Mouse (Mus musculus) thymus, postnatal 10 days (tissue): Measurements from ENCODE around the gene Coq3.

Source experiments
- DNase-seq, 2 experiments: peaks; one replicate each; pipeline ENCODE4 v3.0.0; 2021; ENCODE audit warnings: low spot score in 2 of 2

The Coq3 gene

DNA sequence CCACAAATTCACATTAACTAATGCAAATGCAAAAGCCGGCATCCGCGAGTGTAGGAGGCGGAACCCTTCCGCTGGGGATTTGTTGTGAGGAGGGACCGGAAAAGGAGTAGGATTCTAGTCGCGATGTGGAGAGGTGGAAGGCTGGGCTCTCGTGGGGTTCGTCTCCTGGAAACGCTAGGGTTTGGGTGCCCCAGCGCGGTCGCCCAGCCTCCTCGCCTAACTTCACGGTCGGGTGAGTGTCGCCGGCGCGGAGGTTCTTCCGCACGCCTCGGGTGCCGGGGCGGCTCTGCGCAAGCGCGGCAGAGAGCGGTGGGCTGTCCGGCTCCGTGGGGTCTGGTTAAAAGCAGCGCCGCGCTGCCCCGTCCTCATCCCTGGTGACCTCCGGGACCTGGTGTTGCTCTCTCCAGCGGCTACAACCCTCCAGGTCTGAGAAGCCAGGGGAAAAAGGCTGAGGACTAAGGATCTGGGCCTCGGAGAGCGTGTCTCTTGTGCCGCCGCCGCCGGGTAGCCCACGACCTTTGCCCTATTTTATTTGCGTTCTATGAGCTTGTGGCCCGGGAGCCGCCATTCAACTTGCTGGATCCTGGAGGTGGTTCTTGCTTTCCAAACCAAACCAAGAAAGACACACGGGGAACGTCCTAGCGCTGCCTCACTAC lies at the start of gene Coq3:
Gene Coq3 (plus strand): TSS at position 109 of the 656 bp plus-strand sequence.
- DNase-seq = peak; percentile 75 to 77

- no peak for DNase-seq
Measured at GRCm38 (mm10) chr4:21832844-21833243, 46.6 kb upstream of the Coq3 start.

DNA sequence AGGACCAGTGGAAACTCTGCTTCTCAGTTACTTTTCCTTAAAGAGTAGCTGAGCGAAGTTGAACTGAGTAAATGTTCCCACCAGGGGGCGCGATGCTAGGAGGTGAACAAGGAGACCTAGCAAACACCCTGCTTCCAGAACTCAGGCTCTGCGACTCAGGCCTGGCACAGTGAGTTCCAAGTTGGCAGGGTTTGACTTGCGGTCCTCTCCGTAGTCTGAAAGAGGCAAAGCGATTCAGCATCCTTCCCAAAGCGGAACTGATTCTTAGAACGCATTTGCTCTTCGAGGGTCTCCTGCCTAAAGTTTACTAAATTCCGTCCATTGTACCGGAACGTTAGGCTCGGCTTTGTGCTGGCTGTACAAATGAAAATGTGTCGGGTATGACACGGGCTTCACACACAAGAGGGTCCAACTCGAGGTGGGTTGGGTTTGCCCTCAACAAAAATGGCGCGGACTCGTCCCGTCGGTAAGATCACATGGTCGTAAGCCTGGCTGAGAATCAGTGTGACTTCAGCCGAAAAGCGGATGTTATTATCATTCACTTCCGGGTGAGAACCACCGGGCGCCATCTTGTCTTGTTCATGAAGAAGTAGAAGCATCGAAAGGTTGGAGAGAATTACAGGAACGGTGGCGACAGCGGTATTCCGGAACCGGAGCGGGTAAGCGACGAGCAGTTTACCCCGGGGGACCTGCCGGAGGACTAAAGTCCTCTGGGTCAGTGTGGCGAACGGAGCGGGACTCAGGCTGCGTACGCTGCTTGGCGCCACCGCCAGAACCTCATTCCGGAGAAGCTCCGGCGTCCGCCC lies 31.8 kb upstream of the Coq3 start, which contains the start of gene Pnisr:
Gene Pnisr (plus strand): TSS at position 103 of the 806 bp plus-strand sequence.
- DNase-seq = peak; percentile 91 to 94

DNA sequence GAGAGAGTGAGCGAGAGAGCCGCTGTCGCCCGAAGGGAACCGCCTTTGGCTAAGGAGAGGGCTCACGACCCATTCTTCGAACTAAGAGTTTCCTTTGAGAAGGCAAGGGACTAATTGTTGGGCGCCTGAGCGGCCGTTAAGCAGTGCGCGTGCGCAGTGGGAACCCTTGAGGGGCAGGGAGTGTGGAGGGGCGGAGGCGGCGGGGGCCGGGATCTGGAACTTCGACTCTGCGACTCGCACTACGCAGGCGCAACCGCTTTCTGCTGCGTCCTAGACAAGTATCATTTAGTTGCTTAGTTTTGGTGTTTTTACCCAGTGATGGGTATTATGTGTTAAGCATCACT lies 31.2 kb upstream of the Coq3 start:
- peak; percentile 83 to 88 for DNase-seq

- DNase-seq = no peak
Measured at GRCm38 (mm10) chr4:21857481-21857880, 22.0 kb upstream of the Coq3 start.

DNA sequence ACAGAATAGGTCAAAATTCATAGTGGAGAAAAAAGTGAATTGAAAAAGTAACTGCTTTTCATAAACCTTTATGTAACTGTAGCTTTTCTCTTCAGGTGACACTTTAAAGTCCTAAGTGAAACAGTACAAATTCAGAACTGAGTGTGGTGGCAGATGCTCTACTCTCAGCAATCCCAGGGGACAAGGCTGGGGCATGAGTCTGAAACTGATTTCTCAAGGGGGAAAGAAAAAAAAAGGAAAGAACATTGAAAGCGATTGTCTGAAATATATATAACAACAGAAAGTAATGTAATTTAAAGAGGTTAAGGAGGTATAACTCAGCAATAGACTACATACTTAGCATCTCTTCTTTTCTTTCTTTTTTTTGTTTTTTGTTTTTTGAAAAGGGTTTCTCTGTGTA lies 14.2 kb upstream of the Coq3 start:
- DNase-seq = no peak

- no peak for DNase-seq
Measured at GRCm38 (mm10) chr4:21878776-21879175, 697 bp upstream of the Coq3 start.

DNA sequence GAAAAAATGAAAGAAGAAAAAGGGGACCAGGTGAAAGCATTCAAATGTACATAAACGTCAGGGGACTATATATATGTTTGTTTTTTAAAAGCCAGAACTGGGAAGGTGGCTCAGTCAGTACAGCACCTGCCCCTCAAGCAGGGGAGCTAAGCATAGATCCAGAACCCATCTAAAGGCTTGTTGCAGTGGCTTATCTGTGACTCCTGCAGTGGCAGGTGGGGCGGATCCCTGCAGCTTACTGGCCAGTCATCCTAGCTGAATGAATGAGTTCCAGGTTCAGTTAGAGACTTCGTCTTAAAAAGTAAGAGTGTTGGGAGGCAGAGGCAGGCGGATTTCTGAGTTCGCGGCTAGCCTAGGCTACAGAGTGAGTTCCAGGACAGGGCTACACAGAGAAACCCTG lies 3.3 kb downstream of the Coq3 start:
- DNase-seq = no peak

- no peak for DNase-seq
Measured at GRCm38 (mm10) chr4:21885831-21886230, 6.4 kb downstream of the Coq3 start.

DNA sequence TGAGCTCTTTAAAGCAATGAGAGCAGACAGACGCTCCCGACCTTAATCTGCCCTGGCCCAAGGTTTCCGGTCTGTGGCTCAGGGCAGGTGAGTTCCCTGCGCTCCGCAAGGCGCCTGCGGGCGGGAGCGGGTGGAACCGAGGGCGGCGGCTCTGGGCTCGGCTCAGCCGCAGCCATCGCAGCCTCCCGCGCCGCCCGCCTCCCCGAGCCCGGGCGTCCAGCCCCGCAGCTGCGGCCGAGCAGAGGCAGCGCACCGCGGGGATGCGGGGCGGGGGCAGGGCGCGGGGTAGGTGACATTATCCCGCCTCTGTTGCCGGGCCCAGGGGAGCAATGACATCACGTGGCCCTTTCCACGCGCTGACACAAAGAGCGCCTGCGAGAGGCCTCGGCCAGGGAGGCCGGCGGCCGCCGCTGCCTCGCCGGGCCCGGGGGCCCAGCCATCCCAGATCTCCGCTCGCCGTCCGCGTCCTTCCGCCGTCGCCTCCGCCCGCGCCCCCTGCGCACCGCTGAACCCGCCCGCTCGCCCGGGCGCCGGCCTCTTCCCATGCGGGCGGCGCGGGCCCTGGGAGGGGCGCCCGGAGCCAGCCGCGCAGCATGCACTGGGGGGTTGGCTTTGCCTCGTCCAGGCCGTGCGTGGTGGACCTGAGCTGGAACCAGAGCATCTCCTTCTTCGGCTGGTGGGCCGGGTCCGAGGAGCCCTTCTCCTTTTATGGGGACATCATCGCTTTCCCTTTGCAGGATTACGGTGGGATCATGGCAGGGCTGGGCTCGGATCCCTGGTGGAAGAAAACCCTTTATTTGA lies 51.7 kb downstream of the Coq3 start, which contains the start of gene Faxc:
Gene Faxc (plus strand): TSS at position 359 of the 801 bp plus-strand sequence.
- peak in 1 of 2 experiments; percentile 4 for DNase-seq

GRCm38 (mm10) chr4:21931772-21932630 lies 52.5 kb downstream of the Coq3 start:
- no peak for DNase-seq

DNA sequence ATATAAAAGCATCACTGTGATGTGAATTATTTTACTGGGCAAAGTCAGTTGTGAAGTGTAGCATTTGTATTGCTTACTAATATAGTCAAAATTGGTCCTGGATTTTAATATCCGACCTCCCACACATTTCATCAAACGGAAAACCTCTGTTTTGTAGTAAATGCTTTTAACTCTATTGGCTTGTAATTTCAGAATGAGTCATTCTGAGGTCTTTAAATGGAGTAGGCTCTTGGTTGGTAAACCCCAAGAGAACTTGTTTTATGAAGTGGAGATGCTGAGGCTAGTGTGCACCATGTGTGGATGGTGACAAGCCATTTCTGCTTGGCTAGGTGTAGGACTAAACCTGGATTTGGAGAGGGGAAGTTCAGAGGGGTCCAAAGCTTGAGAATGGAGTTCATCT lies 55.9 kb downstream of the Coq3 start:
- DNase-seq = no peak

- no peak for DNase-seq
Measured at GRCm38 (mm10) chr4:21936424-21936823, 57.0 kb downstream of the Coq3 start.

DNA sequence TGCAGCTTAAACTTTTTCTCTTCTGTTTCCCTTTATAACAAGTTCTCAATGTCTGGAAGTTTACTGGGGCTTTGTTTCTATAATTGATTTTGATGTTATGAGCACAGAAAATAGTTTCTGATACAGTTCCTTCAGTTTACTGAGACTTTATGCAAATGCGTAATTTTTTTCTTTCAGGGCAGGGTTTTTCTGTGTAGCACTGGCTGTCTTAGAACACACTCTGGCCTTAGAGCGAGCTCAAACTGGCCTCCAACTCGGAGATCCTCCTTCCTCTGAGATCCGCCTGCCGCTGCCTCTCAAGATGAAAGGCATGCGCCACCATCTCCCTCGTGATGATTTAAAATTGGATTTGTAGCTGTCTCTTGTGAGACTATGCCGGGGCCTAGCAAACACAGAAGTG lies 58.4 kb downstream of the Coq3 start:
- DNase-seq = no peak

DNA sequence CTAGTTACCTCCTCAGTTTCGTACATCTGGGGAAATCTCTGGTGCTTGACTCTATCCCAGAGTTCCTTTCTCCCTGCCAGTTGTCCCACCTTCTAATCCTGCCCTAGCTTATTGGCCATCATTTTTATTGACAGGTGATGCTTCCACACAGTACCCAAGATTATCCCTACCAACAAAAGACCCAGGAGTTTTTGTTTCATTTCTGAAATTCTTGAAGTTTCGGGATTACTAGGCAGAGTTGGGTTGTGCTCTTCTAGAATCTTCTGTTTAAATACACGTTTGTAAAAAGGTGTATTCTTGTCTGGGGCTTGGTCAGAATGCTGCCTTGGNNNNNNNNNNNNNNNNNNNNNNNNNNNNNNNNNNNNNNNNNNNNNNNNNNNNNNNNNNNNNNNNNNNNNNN lies 65.2 kb downstream of the Coq3 start:
- no peak for DNase-seq

GRCm38 (mm10) chr4:21951444-21951843 lies 72.0 kb downstream of the Coq3 start:
- peak in 1 of 2 experiments; percentile 15 for DNase-seq

GRCm38 (mm10) chr4:21952255-21952654 lies 72.8 kb downstream of the Coq3 start:
- DNase-seq = no peak

DNA sequence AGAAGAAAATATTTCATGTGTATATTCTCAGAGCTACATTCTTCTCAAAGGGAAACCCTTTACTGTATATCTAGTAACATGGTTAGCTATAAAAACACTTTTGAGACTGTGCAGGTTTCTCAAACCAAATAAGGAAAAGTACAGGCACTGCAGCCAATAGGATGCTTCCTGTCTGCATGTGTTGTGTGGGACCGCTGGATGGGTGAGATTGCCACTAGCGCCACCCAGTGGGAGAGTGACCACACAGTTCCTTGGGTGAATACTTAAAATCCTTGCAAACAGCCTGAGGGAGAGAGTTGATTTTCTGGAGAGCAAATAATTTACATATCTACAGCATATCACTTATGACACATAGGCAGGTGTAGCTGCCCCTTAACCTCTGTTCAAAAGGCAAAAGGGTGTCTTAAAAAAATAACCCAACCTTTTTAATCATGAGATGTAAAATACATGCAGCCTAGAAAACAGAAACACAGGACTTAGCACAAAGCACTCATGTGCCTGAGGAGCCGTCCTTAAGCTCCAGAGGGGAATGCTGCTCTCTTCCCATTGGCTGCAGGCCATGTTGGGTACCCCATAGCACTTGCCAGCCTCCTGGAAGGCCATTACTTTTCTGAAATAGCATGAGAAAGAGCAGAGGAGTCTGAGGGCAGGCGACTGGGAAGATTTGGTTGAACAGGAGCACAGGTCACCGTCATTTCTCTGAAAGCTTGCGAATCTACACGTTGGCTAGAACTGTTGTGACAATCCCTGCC lies 78.3 kb downstream of the Coq3 start:
- DNase-seq = peak; percentile 25 to 67
